Mouse (Mus musculus): ENCODE results near the gene Fgfr3.

Gene Fgfr3

GRCm38 (mm10) chr5:33733837-33734236 is 12.4 kb downstream of the Fgfr3 start:
- no peak for DNase-seq

- DNase-seq = no peak
Measured at GRCm38 (mm10) chr5:33735412-33736092, 14.1 kb downstream of the Fgfr3 start.

GRCm38 (mm10) chr5:33736230-33736629 is 14.8 kb downstream of the Fgfr3 start:
- DNase-seq = no peak

GRCm38 (mm10) chr5:33737903-33738321 is 16.4 kb downstream of the Fgfr3 start:
- DNase-seq = peak; percentile 55

GRCm38 (mm10) chr5:33738341-33738740 is 16.9 kb downstream of the Fgfr3 start:
- no peak for DNase-seq

- DNase-seq = no peak
Measured at GRCm38 (mm10) chr5:33740548-33740947, 19.1 kb downstream of the Fgfr3 start.

- no peak for DNase-seq
Measured at GRCm38 (mm10) chr5:33743481-33743880, 22.0 kb downstream of the Fgfr3 start.

- no peak for DNase-seq
Measured at GRCm38 (mm10) chr5:33777195-33777594, 55.7 kb downstream of the Fgfr3 start.

- DNase-seq = peak; percentile 41
Measured at GRCm38 (mm10) chr5:33781964-33782344, 60.5 kb downstream of the Fgfr3 start.

- DNase-seq = peak; percentile 96
Measured at GRCm38 (mm10) chr5:33782345-33782998, 61.0 kb downstream of the Fgfr3 start, which contains the start of gene Letm1. Letm1 (minus strand) TSS chr5:33782817.

- no peak for DNase-seq
Measured at GRCm38 (mm10) chr5:33782999-33783390, 61.5 kb downstream of the Fgfr3 start.

Measured in cerebellum, adult 9-10 months (tissue).